ENCODE assay signal across 8 mouse cellular contexts in the genomic region with DNA sequence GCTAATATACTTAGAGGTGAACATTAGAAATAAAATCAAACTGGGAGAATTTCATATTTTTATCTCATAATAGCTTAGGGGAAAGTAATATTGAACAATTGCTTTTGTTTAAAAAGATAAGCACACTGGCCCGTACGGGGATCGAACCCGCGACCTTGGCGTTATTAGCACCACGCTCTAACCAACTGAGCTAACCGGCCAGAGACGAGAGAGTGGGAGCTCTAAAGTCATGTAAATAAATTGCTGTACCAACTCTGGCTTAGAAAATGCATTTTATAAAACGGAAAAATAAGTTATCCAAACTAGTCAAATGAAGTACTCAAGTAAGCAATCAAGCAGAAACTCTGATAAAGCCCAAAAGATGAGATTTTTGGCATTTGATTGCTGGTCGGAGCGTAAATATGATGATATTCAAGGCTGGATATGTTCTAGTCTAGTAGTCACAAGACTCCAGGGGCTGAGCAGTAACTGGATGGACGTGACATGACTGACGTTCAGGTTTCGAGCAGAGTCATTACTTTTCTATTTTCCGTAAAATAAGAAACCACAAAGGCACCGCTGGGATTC. TPM values are rescaled to one million over a fixed set of nuclear protein-coding genes. Genes with fewer than 3 reads are reported as not detected.
DNase-seq lines count a peak whose midpoint lies in the region; ATAC-seq lines count a peak whose summit lies in the region.

No protein-coding gene starts in this region.

- under 1% methylated on average over 17 of the region's 17 CpGs for WGBS in intestine, embryonic 14.5 days
- under 1% methylated on average over 17 of the region's 17 CpGs for WGBS in midbrain, embryonic 12.5 days

- H3K9ac ChIP-seq in intestine, embryonic 14.5 days (ENCODE audit: low read length) = peak overlapping the region; percentile 41; the same call in 1 of the 2 replicates
- no peak overlapping the region for H3K9ac ChIP-seq in midbrain, embryonic 12.5 days (replicated peaks)

- ATAC-seq in CD4-positive, CD25-positive, alpha-beta regulatory T cell, adult 4 months = no peak
- no peak; the same call in 1 of the 2 replicates for ATAC-seq in intestine, embryonic 14.5 days (replicated peaks; ENCODE audit: low FRiP score, low TSS enrichment, low read depth)
- ATAC-seq in midbrain, embryonic 12.5 days (ENCODE audit: low FRiP score, low read depth) = no peak

- no peaks in the 10 kb centered on the region for H3K9me3 ChIP-seq in intestine, embryonic 14.5 days (ENCODE audit: control insufficient read depth, low read length)
- H3K9me3 ChIP-seq in midbrain, embryonic 12.5 days = no peaks in the 10 kb centered on the region

- peaks cover 21% of the 10 kb centered on the region for H3K4me1 ChIP-seq in intestine, embryonic 14.5 days (replicated peaks; ENCODE audit: control insufficient read depth, insufficient read depth, low read length)
- peaks cover 40% of the 10 kb centered on the region for H3K4me1 ChIP-seq in midbrain, embryonic 12.5 days

- DNase-seq in CD4-positive, CD25-positive, alpha-beta regulatory T cell, adult 2 months (ENCODE audit: low read depth, low spot score) = peak; percentile 85
- DNase-seq in cerebellum, postnatal 10 days = peak; percentile 86
- peak; percentile 62 for DNase-seq in gastrocnemius, postnatal 14 days
- peak; percentile 83 for DNase-seq in intestine, embryonic 14.5 days (ENCODE audit: low spot score)
- peak; percentile 73 for DNase-seq in left cerebral cortex, postnatal 4 days
- peak; percentile 61 to 70 for DNase-seq in spleen, postnatal 14 days (ENCODE audit: low spot score in 2 of 2)

- H3K36me3 ChIP-seq in intestine, embryonic 14.5 days (ENCODE audit: control insufficient read depth, insufficient read depth, low read length) = no peaks in the 10 kb centered on the region
- no peaks in the 10 kb centered on the region for H3K36me3 ChIP-seq in midbrain, embryonic 12.5 days

- H3K4me3 ChIP-seq in intestine, embryonic 14.5 days (ENCODE audit: low read depth, low read length) = peak overlapping the region; percentile 93
- H3K4me3 ChIP-seq in midbrain, embryonic 12.5 days = peak overlapping the region; percentile 85

- H3K4me2 ChIP-seq in intestine, embryonic 14.5 days (ENCODE audit: low read length) = peak overlapping the region; percentile 80
- H3K4me2 ChIP-seq in midbrain, embryonic 12.5 days (replicated peaks) = peak overlapping the region; percentile 93

- H3K27me3 ChIP-seq in intestine, embryonic 14.5 days (replicated peaks; ENCODE audit: control insufficient read depth, insufficient read depth, low read length) = no peaks in the 10 kb centered on the region
- H3K27me3 ChIP-seq in midbrain, embryonic 12.5 days = peaks cover 15% of the 10 kb centered on the region

- intact Hi-C loops in gastrocnemius, postnatal 14 days (cut with DNase I; ENCODE audit: low total_unique reads) = loop anchor here (2.0 kb wide), 1 partner anchor 21 kb away; no protein-coding TSS in a partner anchor
- intact Hi-C loops in left cerebral cortex, postnatal 4 days (cut with DNase I) = loop anchor here (2.0 kb wide), 2 partner anchors 21 to 61 kb away; a partner anchor contains a TSS

- peak overlapping the region; percentile 67; the same call in 1 of the 2 replicates for H3K27ac ChIP-seq in intestine, embryonic 14.5 days (ENCODE audit: low read depth)
- H3K27ac ChIP-seq in midbrain, embryonic 12.5 days (replicated peaks) = no peak overlapping the region

RNA-seq across cellular contexts. Expression of a gene that starts 2.8 kb away (rescaled TPM):
- polyA plus RNA-seq in CD4-positive, CD25-positive, alpha-beta regulatory T cell, adult 4 months (2017; shearing (Covaris generic)) = 1 to 10 TPM; 1.0 to 1.4 TPM
- 10 to 100 TPM; 13.5 to 14.3 TPM for total RNA-seq in gastrocnemius, postnatal 14 days (2021)
- 8.8 TPM in 2 replicates for polyA plus RNA-seq in intestine, embryonic 14.5 days (2014; fragmentation: Nextera tagmentation; extraction: Ambion mirVana)
- 10 to 100 TPM; 23.8 to 25.2 TPM for total RNA-seq in left cerebral cortex, postnatal 4 days (2021)
- polyA plus RNA-seq in midbrain, embryonic 12.5 days (2016; fragmentation: Nextera tagmentation; extraction: Ambion mirVana) = 13.3 and 16.3 TPM in 2 replicates

RNA-seq across cellular contexts. Expression of a gene that starts 8.3 kb away (rescaled TPM):
- 1 to 10 TPM; 2.4 to 4.2 TPM for polyA plus RNA-seq in CD4-positive, CD25-positive, alpha-beta regulatory T cell, adult 4 months (2017; shearing (Covaris generic))
- 1 to 10 TPM; 2.9 to 4.7 TPM for total RNA-seq in gastrocnemius, postnatal 14 days (2021)
- 50.1 and 58.9 TPM in 2 replicates for polyA plus RNA-seq in intestine, embryonic 14.5 days (2014; fragmentation: Nextera tagmentation; extraction: Ambion mirVana)
- total RNA-seq in left cerebral cortex, postnatal 4 days (2021) = 10 to 100 TPM; 13.9 to 14.8 TPM
- polyA plus RNA-seq in midbrain, embryonic 12.5 days (2016; fragmentation: Nextera tagmentation; extraction: Ambion mirVana) = 45.1 and 48.3 TPM in 2 replicates

RNA-seq across cellular contexts. Expression of a gene that starts 16.8 kb away (rescaled TPM):
- 10 to 100 TPM in 1 of 2 experiments, 1 to 10 TPM in 1; 9.0 to 17.8 TPM for polyA plus RNA-seq in CD4-positive, CD25-positive, alpha-beta regulatory T cell, adult 4 months (2017; shearing (Covaris generic))
- total RNA-seq in gastrocnemius, postnatal 14 days (2021) = 1 to 10 TPM; 4.2 to 4.4 TPM
- polyA plus RNA-seq in intestine, embryonic 14.5 days (2014; fragmentation: Nextera tagmentation; extraction: Ambion mirVana) = 150 and 170 TPM in 2 replicates
- 1 to 10 TPM; 8.2 to 10.0 TPM for total RNA-seq in left cerebral cortex, postnatal 4 days (2021)
- polyA plus RNA-seq in midbrain, embryonic 12.5 days (2016; fragmentation: Nextera tagmentation; extraction: Ambion mirVana) = 139 and 142 TPM in 2 replicates

RNA-seq across cellular contexts. Expression of a gene that starts 26.0 kb away (rescaled TPM):
- polyA plus RNA-seq in CD4-positive, CD25-positive, alpha-beta regulatory T cell, adult 4 months (2017; shearing (Covaris generic)) = 10 to 100 TPM; 26.0 to 35.9 TPM
- 10 to 100 TPM; 37.9 to 39.7 TPM for total RNA-seq in gastrocnemius, postnatal 14 days (2021)
- 76.7 TPM in 2 replicates for polyA plus RNA-seq in intestine, embryonic 14.5 days (2014; fragmentation: Nextera tagmentation; extraction: Ambion mirVana)
- total RNA-seq in left cerebral cortex, postnatal 4 days (2021) = 100 to 1,000 TPM; 579 to 594 TPM
- polyA plus RNA-seq in midbrain, embryonic 12.5 days (2016; fragmentation: Nextera tagmentation; extraction: Ambion mirVana) = 123 and 131 TPM in 2 replicates

RNA-seq across cellular contexts. Expression of a gene that starts 32.7 kb away (rescaled TPM):
- polyA plus RNA-seq in CD4-positive, CD25-positive, alpha-beta regulatory T cell, adult 4 months (2017; shearing (Covaris generic)) = 1 to 10 TPM; 4.5 to 6.6 TPM
- total RNA-seq in gastrocnemius, postnatal 14 days (2021) = 10 to 100 TPM; 22.1 to 77.5 TPM
- 10.5 and 13.4 TPM in 2 replicates for polyA plus RNA-seq in intestine, embryonic 14.5 days (2014; fragmentation: Nextera tagmentation; extraction: Ambion mirVana)
- 10 to 100 TPM; 52.8 to 58.0 TPM for total RNA-seq in left cerebral cortex, postnatal 4 days (2021)
- polyA plus RNA-seq in midbrain, embryonic 12.5 days (2016; fragmentation: Nextera tagmentation; extraction: Ambion mirVana) = 9.8 and 10.9 TPM in 2 replicates
